Mouse (Mus musculus): ENCODE results near the gene Spdef. TPM values are rescaled to one million over a fixed set of nuclear protein-coding genes. Genes with fewer than 3 reads are reported as not detected.

The Spdef gene
- polyA plus RNA-seq, 1 experiment from 2014 or later = 29.7 TPM

- ATAC-seq (ENCODE audit: low FRiP score, low TSS enrichment) (no peak), DNase-seq (ENCODE audit: low spot score) (peak; percentile 19)
- Histone ChIP-seq H3K9me3 (ENCODE audit: control insufficient read depth, low read length) (no peaks in the 10 kb centered on the region), H3K4me3 (ENCODE audit: low read depth, low read length) (no peak overlapping the region), H3K27ac (replicated peaks) (no peak overlapping the region), H3K9ac (ENCODE audit: low read length) (no peak overlapping the region), H3K27me3 (ENCODE audit: control insufficient read depth, insufficient read depth, low read length) (no peaks in the 10 kb centered on the region), H3K36me3 (ENCODE audit: control insufficient read depth, insufficient read depth, low read length) (no peaks in the 10 kb centered on the region), H3K4me2 (replicated peaks; ENCODE audit: low read depth) (no peak overlapping the region), H3K4me1 (replicated peaks; ENCODE audit: control insufficient read depth, insufficient read depth) (no peaks in the 10 kb centered on the region)
- TF ChIP-seq EP300 (optimal IDR thresholded peaks at IDR 0.05) (no peak), CTCF (IDR thresholded peaks at IDR 0.05; ENCODE audit: low read depth) (no peak)
- WGBS = 42% methylated on average over 1 of the region's 1 CpGs
Observed at GRCm38 (mm10) chr17:27712832-27713231, 15.9 kb downstream of the Spdef start.

- H3K9ac ChIP-seq (ENCODE audit: low read length) = no peak overlapping the region
- H3K4me1 ChIP-seq (replicated peaks; ENCODE audit: control insufficient read depth, insufficient read depth) = no peaks in the 10 kb centered on the region
- DNase-seq (ENCODE audit: low spot score) (no peak), ATAC-seq (ENCODE audit: low FRiP score, low TSS enrichment) (no peak)
- no peaks in the 10 kb centered on the region for H3K36me3 ChIP-seq (ENCODE audit: control insufficient read depth, insufficient read depth, low read length)
- TF ChIP-seq CTCF (IDR thresholded peaks at IDR 0.05; ENCODE audit: low read depth) (no peak), EP300 (optimal IDR thresholded peaks at IDR 0.05) (no peak)
- H3K4me2 ChIP-seq (replicated peaks; ENCODE audit: low read depth) = no peak overlapping the region
- 84% methylated on average over 5 of the region's 5 CpGs for WGBS
- H3K9me3 ChIP-seq (ENCODE audit: control insufficient read depth, low read length) = no peaks in the 10 kb centered on the region
- H3K27ac ChIP-seq (replicated peaks) = no peak overlapping the region
- no peak overlapping the region for H3K4me3 ChIP-seq (ENCODE audit: low read depth, low read length)
- no peaks in the 10 kb centered on the region for H3K27me3 ChIP-seq (ENCODE audit: control insufficient read depth, insufficient read depth, low read length)
Observed at GRCm38 (mm10) chr17:27709650-27710049, 19.1 kb downstream of the Spdef start.

GRCm38 (mm10) chr17:27707954-27708661 is 20.6 kb downstream of the Spdef start:
- DNase-seq (ENCODE audit: low spot score) (peak; percentile 90), ATAC-seq (ENCODE audit: low FRiP score, low TSS enrichment) (peak; percentile 69; the same call in 1 of the 2 replicates)
- H3K4me2 ChIP-seq (replicated peaks; ENCODE audit: low read depth) = peak overlapping the region; percentile 58
- WGBS = 4% methylated on average over 24 of the region's 25 CpGs
- H3K27ac ChIP-seq (replicated peaks) = no peak overlapping the region
- H3K4me1 ChIP-seq (replicated peaks; ENCODE audit: control insufficient read depth, insufficient read depth) = no peaks in the 10 kb centered on the region
- H3K9me3 ChIP-seq (ENCODE audit: control insufficient read depth, low read length) = no peaks in the 10 kb centered on the region
- peak overlapping the region; percentile 35; the same call in 1 of the 2 replicates for H3K9ac ChIP-seq (ENCODE audit: low read length)
- TF ChIP-seq EP300 (optimal IDR thresholded peaks at IDR 0.05) (no peak), CTCF (IDR thresholded peaks at IDR 0.05; ENCODE audit: low read depth) (peak; percentile 51)
- H3K27me3 ChIP-seq (ENCODE audit: control insufficient read depth, insufficient read depth, low read length) = no peaks in the 10 kb centered on the region
- H3K36me3 ChIP-seq (ENCODE audit: control insufficient read depth, insufficient read depth, low read length) = no peaks in the 10 kb centered on the region
- H3K4me3 ChIP-seq (ENCODE audit: low read depth, low read length) = peak overlapping the region; percentile 18; the same call in 1 of the 2 replicates

GRCm38 (mm10) chr17:27705661-27706060 is 23.1 kb downstream of the Spdef start:
- TF ChIP-seq CTCF (IDR thresholded peaks at IDR 0.05; ENCODE audit: low read depth) (no peak), EP300 (optimal IDR thresholded peaks at IDR 0.05) (no peak)
- Histone ChIP-seq H3K4me2 (replicated peaks; ENCODE audit: low read depth) (no peak overlapping the region), H3K27me3 (ENCODE audit: control insufficient read depth, insufficient read depth, low read length) (no peaks in the 10 kb centered on the region), H3K4me1 (replicated peaks; ENCODE audit: control insufficient read depth, insufficient read depth) (no peaks in the 10 kb centered on the region), H3K9ac (ENCODE audit: low read length) (no peak overlapping the region), H3K9me3 (ENCODE audit: control insufficient read depth, low read length) (no peaks in the 10 kb centered on the region), H3K27ac (replicated peaks) (no peak overlapping the region), H3K36me3 (ENCODE audit: control insufficient read depth, insufficient read depth, low read length) (no peaks in the 10 kb centered on the region), H3K4me3 (ENCODE audit: low read depth, low read length) (no peak overlapping the region)
- 63% methylated on average over 10 of the region's 10 CpGs for WGBS
- DNase-seq (ENCODE audit: low spot score) (peak; percentile 87), ATAC-seq (ENCODE audit: low FRiP score, low TSS enrichment) (peak; percentile 55; the same call in 1 of the 2 replicates)

- WGBS = 64% methylated on average over 5 of the region's 5 CpGs
Observed at GRCm38 (mm10) chr17:27703961-27704621, 24.7 kb downstream of the Spdef start.

GRCm38 (mm10) chr17:27702518-27702917 is 26.2 kb downstream of the Spdef start:
- Histone ChIP-seq H3K9me3 (ENCODE audit: control insufficient read depth, low read length) (no peaks in the 10 kb centered on the region), H3K4me2 (replicated peaks; ENCODE audit: low read depth) (peak overlapping the region; percentile 48), H3K27me3 (ENCODE audit: control insufficient read depth, insufficient read depth, low read length) (no peaks in the 10 kb centered on the region), H3K9ac (ENCODE audit: low read length) (peak overlapping the region; percentile 23; the same call in 1 of the 2 replicates), H3K36me3 (ENCODE audit: control insufficient read depth, insufficient read depth, low read length) (no peaks in the 10 kb centered on the region), H3K4me3 (ENCODE audit: low read depth, low read length) (peak overlapping the region; percentile 14; the same call in 1 of the 2 replicates), H3K4me1 (replicated peaks; ENCODE audit: control insufficient read depth, insufficient read depth) (no peaks in the 10 kb centered on the region), H3K27ac (replicated peaks) (no peak overlapping the region)
- ATAC-seq (ENCODE audit: low FRiP score, low TSS enrichment) (peak; percentile 59), DNase-seq (ENCODE audit: low spot score) (peak; percentile 78)
- WGBS = 2% methylated on average over 33 of the region's 34 CpGs
- TF ChIP-seq EP300 (optimal IDR thresholded peaks at IDR 0.05) = no peak
- peak; percentile 78 for TF ChIP-seq CTCF (IDR thresholded peaks at IDR 0.05; ENCODE audit: low read depth)

More at GRCm38 (mm10) chr17:27703961-27704621, 24.7 kb downstream of the Spdef start:
- H3K36me3 ChIP-seq (ENCODE audit: control insufficient read depth, insufficient read depth, low read length) = no peaks in the 10 kb centered on the region
- H3K4me3 ChIP-seq (ENCODE audit: low read depth, low read length) = no peak overlapping the region
- ATAC-seq (ENCODE audit: low FRiP score, low TSS enrichment) (no peak), DNase-seq (ENCODE audit: low spot score) (peak; percentile 59)
- H3K27ac ChIP-seq (replicated peaks) = no peak overlapping the region
- TF ChIP-seq CTCF (IDR thresholded peaks at IDR 0.05; ENCODE audit: low read depth) (no peak), EP300 (optimal IDR thresholded peaks at IDR 0.05) (no peak)
- no peak overlapping the region for H3K9ac ChIP-seq (ENCODE audit: low read length)
- no peak overlapping the region for H3K4me2 ChIP-seq (replicated peaks; ENCODE audit: low read depth)
- H3K27me3 ChIP-seq (ENCODE audit: control insufficient read depth, insufficient read depth, low read length) = no peaks in the 10 kb centered on the region
- no peaks in the 10 kb centered on the region for H3K9me3 ChIP-seq (ENCODE audit: control insufficient read depth, low read length)
- H3K4me1 ChIP-seq (replicated peaks; ENCODE audit: control insufficient read depth, insufficient read depth) = no peaks in the 10 kb centered on the region

Measured in stomach, postnatal 0 days (tissue).